Mouse (Mus musculus): ENCODE results near the gene Dapk1.

DNA sequence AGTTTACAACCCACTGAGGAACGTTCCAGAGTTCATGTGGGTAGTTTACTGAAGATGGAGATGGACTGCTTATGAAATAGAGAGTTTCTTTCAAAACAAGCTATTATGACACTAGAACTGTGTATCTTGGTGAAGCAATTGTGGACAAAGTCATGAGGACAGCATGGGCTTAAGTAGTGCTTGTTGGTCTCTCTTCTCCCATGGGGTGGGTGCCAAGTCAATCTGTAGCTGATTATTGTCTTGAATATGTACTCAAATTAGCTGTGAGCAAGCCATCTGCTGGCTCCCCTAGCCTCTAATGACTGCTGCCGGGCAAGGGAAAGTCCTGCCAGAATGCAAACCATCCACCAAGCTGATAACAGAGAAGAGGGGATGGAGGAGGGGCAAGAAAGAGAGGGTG lies 58.3 kb downstream of the Dapk1 start:
- TF ChIP-seq CTCF (IDR thresholded peaks at IDR 0.05) (no peak), POLR2A (IDR thresholded peaks at IDR 0.05; ENCODE audit: insufficient read depth, low read depth, low read length) (no peak)

Data from heart, adult 2 months (tissue).